Mouse (Mus musculus): ENCODE data around the gene Dusp8.
"Not testable (repeated sequence)": the region's sequence is repeated elsewhere in the genome, so short reads cannot be mapped to it uniquely, and the experiment has no call there.

The Dusp8 gene

GRCm38 (mm10) chr7:142095183-142095931 lies at the start of gene Dusp8:
Gene Dusp8, minus strand, starts transcription at chr7:142095843.
- peak; percentile 83 for DNase-seq (ENCODE audit: low spot score)

GRCm38 (mm10) chr7:142144507-142144906 lies 48.9 kb upstream of the Dusp8 start, which contains the start of gene Gm45337:
Gene Gm45337, minus strand, starts transcription at chr7:142144607.
- DNase-seq (ENCODE audit: low spot score), result no peak

- DNase-seq (ENCODE audit: low spot score), result not testable (repeated sequence)
Measured at GRCm38 (mm10) chr7:142143506-142144010, 47.9 kb upstream of the Dusp8 start.

GRCm38 (mm10) chr7:142140696-142141095 lies 45.1 kb upstream of the Dusp8 start:
- DNase-seq (ENCODE audit: low spot score), result no peak

GRCm38 (mm10) chr7:142135934-142136333 lies 40.3 kb upstream of the Dusp8 start, which contains the start of gene Gm39115:
Gene Gm39115, minus strand, starts transcription at chr7:142136034.
- not testable (repeated sequence) for DNase-seq (ENCODE audit: low spot score)

- DNase-seq (ENCODE audit: low spot score), result no peak
Measured at GRCm38 (mm10) chr7:142134206-142134995, 38.8 kb upstream of the Dusp8 start.

GRCm38 (mm10) chr7:142128843-142129242 lies 33.2 kb upstream of the Dusp8 start:
- DNase-seq (ENCODE audit: low spot score), result no peak

- not testable (repeated sequence) for DNase-seq (ENCODE audit: low spot score)
Measured at GRCm38 (mm10) chr7:142120629-142121028, 25.0 kb upstream of the Dusp8 start, which contains the start of gene Gm45618. Gene Gm45618, minus strand, starts transcription at chr7:142120729.

GRCm38 (mm10) chr7:142119632-142120031 lies 24.0 kb upstream of the Dusp8 start:
- DNase-seq (ENCODE audit: low spot score), result no peak

GRCm38 (mm10) chr7:142104747-142105146 lies 9.1 kb upstream of the Dusp8 start:
- no peak for DNase-seq (ENCODE audit: low spot score)

GRCm38 (mm10) chr7:142097776-142098175 lies 2.1 kb upstream of the Dusp8 start:
- no peak for DNase-seq (ENCODE audit: low spot score)

- DNase-seq (ENCODE audit: low spot score), result no peak
Measured at GRCm38 (mm10) chr7:142096701-142097100, 1.1 kb upstream of the Dusp8 start.

- no peak for DNase-seq (ENCODE audit: low spot score)
Measured at GRCm38 (mm10) chr7:142094301-142095143, 1.1 kb downstream of the Dusp8 start.

GRCm38 (mm10) chr7:142093696-142094240 lies 1.9 kb downstream of the Dusp8 start:
- no peak for DNase-seq (ENCODE audit: low spot score)

- no peak for DNase-seq (ENCODE audit: low spot score)
Measured at GRCm38 (mm10) chr7:142092991-142093390, 2.7 kb downstream of the Dusp8 start.

- no peak for DNase-seq (ENCODE audit: low spot score)
Measured at GRCm38 (mm10) chr7:142091848-142092247, 3.8 kb downstream of the Dusp8 start.

- no peak for DNase-seq (ENCODE audit: low spot score)
Measured at GRCm38 (mm10) chr7:142089648-142090447, 5.8 kb downstream of the Dusp8 start.

- no peak for DNase-seq (ENCODE audit: low spot score)
Measured at GRCm38 (mm10) chr7:142088886-142089285, 6.8 kb downstream of the Dusp8 start.

GRCm38 (mm10) chr7:142087069-142087652 lies 8.5 kb downstream of the Dusp8 start:
- DNase-seq (ENCODE audit: low spot score), result no peak

All from layer of hippocampus, adult 9-10 months (tissue).